Mouse (Mus musculus) spleen, embryonic (tissue): ENCODE results near the gene Macc1.

ENCODE experiments used
- CTCF ChIA-PET: fragments of 350-600 bp; sonication (Branson Sonifier 250); formaldehyde crosslinking; loops from one replicate; lab custom pipeline; 2022; lab: Charles Lee

The Macc1 gene

GRCm38 (mm10) chr12:119483922-119484631 is 170.0 kb downstream of the Macc1 start:
- CTCF ChIA-PET: no interaction called here

- CTCF ChIA-PET: no interaction called here
Measured at GRCm38 (mm10) chr12:119511145-119511544, 197.1 kb downstream of the Macc1 start.
